Mouse (Mus musculus) CH12.LX (cell line): ENCODE measurements around the gene Tex261. TPM values are rescaled to one million over a fixed set of nuclear protein-coding genes. Genes with fewer than 3 reads are reported as not detected.

Source experiments
- DNase-seq: peaks from one replicate; pipeline ENCODE4 v3.0.0-alpha.2; 2013; ENCODE audit errors: extremely low read depth
- H3K27ac ChIP-seq: 2 replicates; pipeline ENCODE4 v1.5.1; 2012; ENCODE audit warnings: low read depth, mild to moderate bottlenecking, control low read depth, moderate library complexity; ENCODE audit not compliant: insufficient read depth
- H3K27me3 ChIP-seq: replicated peaks from 2 replicates; pipeline ENCODE3; 2012; ENCODE audit warnings: inconsistent platforms
- H3K36me3 ChIP-seq, 2 experiments: replicated peaks in 1 of 2; 2 replicates each; pipeline versions ENCODE3 to v1.6.1; 2012; ENCODE audit warnings: inconsistent platforms in 1 of 2, low read length in 1 of 2, mild to moderate bottlenecking in 1 of 2, mixed read lengths in 1 of 2, moderate library complexity in 1 of 2; ENCODE audit not compliant: control insufficient read depth in 1 of 2, insufficient read depth in 1 of 2
- H3K4me1 ChIP-seq, 2 experiments: 2 replicates each; pipeline ENCODE4 v1.6.1; 2012; ENCODE audit warnings: inconsistent platforms in 1 of 2, moderate library complexity in 1 of 2; ENCODE audit not compliant: insufficient read depth in 2 of 2, control insufficient read depth in 1 of 2
- H3K4me2 ChIP-seq: 2 replicates; pipeline ENCODE4 v1.6.1; 2012; ENCODE audit warnings: low read depth, mild to moderate bottlenecking, control low read depth; ENCODE audit not compliant: poor library complexity, insufficient read depth, severe bottlenecking
- H3K4me3 ChIP-seq, 3 experiments: fragments of 150-350 bp in 1 of 3; sonication (generic) in 1 of 3; replicated peaks in 1 of 3; 2 replicates each; pipeline versions ENCODE3 to v1.5.1; 2011 to 2012; ENCODE audit warnings: low read depth in 2 of 3, low read length in 2 of 3, mild to moderate bottlenecking in 2 of 3, moderate library complexity in 2 of 3, control low read depth in 1 of 3, improper control_type of control experiment in 1 of 3, inconsistent platforms in 1 of 3, mixed read lengths in 1 of 3; ENCODE audit not compliant: poor library complexity in 1 of 3
- H3K79me2 ChIP-seq: replicated peaks from 2 replicates; pipeline ENCODE4 v1.6.1; 2012; ENCODE audit warnings: mild to moderate bottlenecking, moderate library complexity; ENCODE audit not compliant: control insufficient read depth, poor library complexity, insufficient read depth, severe bottlenecking; ENCODE audit errors: extremely low read depth
- H3K9ac ChIP-seq: 2 replicates; pipeline ENCODE4 v1.6.1; 2012; ENCODE audit warnings: low read depth, mild to moderate bottlenecking, control low read depth, moderate library complexity; ENCODE audit not compliant: insufficient read depth
- H3K9me3 ChIP-seq: replicated peaks from 2 replicates; pipeline ENCODE3; 2012; ENCODE audit warnings: low read length, inconsistent platforms, mixed read lengths
- CTCF ChIP-seq, 2 experiments: IDR thresholded peaks in 1 of 2; conservative IDR thresholded peaks in 1 of 2; 2 replicates each; pipeline ENCODE4 v1.5.1; 2011 to 2012; ENCODE audit warnings: low read depth in 2 of 2, low read length in 2 of 2, improper control_type of control experiment in 1 of 2, inconsistent platforms in 1 of 2, mild to moderate bottlenecking in 1 of 2, moderate library complexity in 1 of 2
- E2F4 ChIP-seq: IDR thresholded peaks from 2 replicates; pipeline ENCODE4 v1.6.1; 2011; ENCODE audit warnings: low read depth, low read length, improper control_type of control experiment; ENCODE audit not compliant: insufficient replicate concordance
- ELF1 ChIP-seq: IDR thresholded peaks from 2 replicates; pipeline ENCODE4 v1.6.1; 2014; ENCODE audit warnings: low read depth, mild to moderate bottlenecking, inconsistent platforms, low read length, improper control_type of control experiment
- EP300 ChIP-seq: IDR thresholded peaks from 2 replicates; pipeline ENCODE4 v1.6.1; 2011; ENCODE audit warnings: low read length, improper control_type of control experiment
- JUND ChIP-seq: conservative IDR thresholded peaks from 2 replicates; pipeline ENCODE4 v1.6.1; 2011; ENCODE audit warnings: low read depth, low read length, improper control_type of control experiment
- MAX ChIP-seq: IDR thresholded peaks from 2 replicates; pipeline ENCODE4 v1.6.1; 2011; ENCODE audit warnings: low read length, improper control_type of control experiment
- MEF2A ChIP-seq: IDR thresholded peaks from 2 replicates; pipeline ENCODE4 v1.6.1; 2014; ENCODE audit warnings: low read depth, mild to moderate bottlenecking, inconsistent platforms, low read length, improper control_type of control experiment, borderline replicate concordance
- NELFE ChIP-seq: IDR thresholded peaks from 2 replicates; pipeline ENCODE4 v1.6.1; 2011; ENCODE audit warnings: low read depth, low read length, improper control_type of control experiment
- POLR2A ChIP-seq: IDR thresholded peaks from 2 replicates; pipeline ENCODE4 v1.6.1; 2011; ENCODE audit warnings: low read depth, mild to moderate bottlenecking, improper control_type of control experiment, low read length
- RAD21 ChIP-seq: IDR thresholded peaks from 2 replicates; pipeline ENCODE4 v1.6.1; 2011; ENCODE audit warnings: low read depth, mild to moderate bottlenecking, low read length, improper control_type of control experiment, moderate library complexity
- RCOR1 ChIP-seq: conservative IDR thresholded peaks from 2 replicates; pipeline ENCODE4 v1.6.1; 2012; ENCODE audit warnings: low read depth, mild to moderate bottlenecking, inconsistent platforms, low read length, improper control_type of control experiment
- TCF12 ChIP-seq: IDR thresholded peaks from 2 replicates; pipeline ENCODE4 v1.6.1; 2014; ENCODE audit warnings: low read depth, mild to moderate bottlenecking, inconsistent platforms, low read length, improper control_type of control experiment
- USF1 ChIP-seq: IDR thresholded peaks from 2 replicates; pipeline ENCODE4 v1.6.1; 2014; ENCODE audit warnings: low read depth, mild to moderate bottlenecking, inconsistent platforms, low read length, improper control_type of control experiment
- USF2 ChIP-seq: conservative IDR thresholded peaks from 2 replicates; pipeline ENCODE4 v1.6.1; 2011; ENCODE audit warnings: low read depth, low read length, improper control_type of control experiment
- ZC3H11A ChIP-seq: IDR thresholded peaks from 2 replicates; pipeline ENCODE4 v1.6.1; 2012; ENCODE audit warnings: low read depth, mild to moderate bottlenecking, inconsistent platforms, low read length, improper control_type of control experiment
- ZKSCAN1 ChIP-seq: IDR thresholded peaks from 2 replicates; pipeline ENCODE4 v1.6.1; 2012; ENCODE audit warnings: low read depth, inconsistent platforms, low read length, improper control_type of control experiment, borderline replicate concordance
- ZNF384 ChIP-seq: IDR thresholded peaks from 2 replicates; pipeline ENCODE4 v1.6.1; 2012; ENCODE audit warnings: low read depth, low read length, improper control_type of control experiment, inconsistent platforms
- dilution Hi-C: fragments of 300-500 bp; cut with MboI; formaldehyde crosslinking; loops from 2 replicates; pipeline ENCODE4 v1.14.3; 2020; ENCODE audit warnings: low sequenced_read_pairs; ENCODE audit not compliant: extremely low pct_unique_long_range_greater_than_20kb, extremely low pct_ligation_motif_present
- in situ Hi-C: fragments of 300-500 bp; cut with MboI; formaldehyde crosslinking; loops from 3 replicates; pipeline ENCODE4 v1.14.3; 2019; ENCODE audit warnings: low sequenced_read_pairs, low pct_ligation_motif_present, low pct_unique_long_range_greater_than_20kb, mixed read lengths
- polyA plus RNA-seq: library from polyadenylated mRNA; unstranded; fragments of >175 nt; gene quantifications from 2 replicates; pipeline ENCODE4 v1.2.1, GENCODE M21; 2012; ENCODE audit warnings: low read depth; ENCODE audit not compliant: insufficient read length
- total RNA-seq, 2 experiments: library from RNA; depleted of rRNA; stranded (reverse); fragments of 300-350 nt in 1 of 2; fragments of >200 nt in 1 of 2; gene quantifications; 2 replicates each; pipeline ENCODE4 v1.2.3; 2012 to 2014

Tex261 gene
- total and polyA plus RNA-seq, 3 experiments, result 44.6 to 87.8 (median 65.6) TPM

GRCm38 (mm10) chr6:83744557-83744956 is 31.1 kb downstream of the Tex261 start:
- peaks cover 0 to 3% of the 10 kb centered on the region in 2 experiments; a peak in 1 of 4 replicates for H3K4me1 ChIP-seq
- H3K4me2 ChIP-seq, result no peak overlapping the region
- H3K27ac ChIP-seq, result no peak overlapping the region
- H3K27me3 ChIP-seq, result peaks cover 77% of the 10 kb centered on the region
- DNase-seq, result no peak
- H3K4me3 ChIP-seq, result no peak overlapping the region
- no peak for TF ChIP-seq MAX
- TF ChIP-seq ELF1, result no peak
- TF ChIP-seq USF2, result no peak
- TF ChIP-seq RCOR1, result no peak
- no peak for TF ChIP-seq POLR2A
- TF ChIP-seq E2F4, result no peak
- no peak for TF ChIP-seq EP300
- no peak for TF ChIP-seq ZKSCAN1
- TF ChIP-seq ZNF384, result no peak
- TF ChIP-seq RAD21, result no peak
- no peak for TF ChIP-seq NELFE
- no peak for TF ChIP-seq USF1
- TF ChIP-seq CTCF (conservative IDR thresholded peaks at IDR 0.05 in 1 of 2, IDR thresholded peaks at IDR 0.05 in 1 of 2; ENCODE audit: low read depth in 2 of 2, low read length in 2 of 2), result no peak
- TF ChIP-seq JUND, result no peak
- TF ChIP-seq MEF2A, result no peak
- dilution Hi-C loops (no loop called here), in situ Hi-C loops (no loop called here)
- peaks cover 18% of the 10 kb centered on the region for H3K9me3 ChIP-seq
- H3K79me2 ChIP-seq, result no peaks in the 10 kb centered on the region
- H3K36me3 ChIP-seq, result no peaks in the 10 kb centered on the region
- no peak overlapping the region for H3K9ac ChIP-seq

- Histone ChIP-seq H3K27me3 (peaks cover 76% of the 10 kb centered on the region), H3K4me1 (peaks cover 0 to 3% of the 10 kb centered on the region in 2 experiments; a peak in 1 of 4 replicates), H3K36me3 (no peaks in the 10 kb centered on the region), H3K27ac (no peak overlapping the region), H3K4me3 (no peak overlapping the region), H3K9me3 (peaks cover 19% of the 10 kb centered on the region), H3K4me2 (no peak overlapping the region), H3K9ac (no peak overlapping the region), H3K79me2 (no peaks in the 10 kb centered on the region)
- no peak for DNase-seq
- in situ Hi-C loops (no loop called here), dilution Hi-C loops (no loop called here)
- TF ChIP-seq JUND, result no peak
- no peak for TF ChIP-seq MEF2A
- TF ChIP-seq EP300, result no peak
- TF ChIP-seq E2F4, result no peak
- TF ChIP-seq TCF12, result no peak
- TF ChIP-seq ZC3H11A, result no peak
These were observed 31.5 kb downstream of the Tex261 start for GRCm38 (mm10) chr6:83744126-83744525.
